Mouse (Mus musculus) embryonic facial prominence, embryonic 14.5 days (tissue): ENCODE measurements at regions not wholly inside any gene's neighbourhood (a gene's known extent, or its start where the extent isn't known, plus 50 kb on each side); places are given as distances from the start of the nearest gene placed in this dataset.
"Not testable (repeated sequence)": the region's sequence is repeated elsewhere in the genome, so short reads cannot be mapped to it uniquely, and the experiment has no call there.

Experiments used
- ATAC-seq: fragments of 200-750 bp; cut with Nextera tagmentation; 2 replicates; pipeline ENCODE4 v1.8.0; 2017; ENCODE audit warnings: low read depth, moderate number of reproducible peaks, moderate TSS enrichment
- DNase-seq: peaks from one replicate; pipeline ENCODE4 v3.0.0-alpha.2; 2015; ENCODE audit warnings: low spot score
- H3K27ac ChIP-seq: fragments of 300-500 bp; sonication (generic); replicated peaks from 2 replicates; pipeline ENCODE4 v1.5.1; 2014; ENCODE audit warnings: low read depth, mild to moderate bottlenecking, low read length, moderate library complexity
- H3K27me3 ChIP-seq: fragments of 300-500 bp; sonication (generic); replicated peaks from 2 replicates; pipeline ENCODE4 v1.6.1; 2014; ENCODE audit warnings: low read length; ENCODE audit not compliant: control insufficient read depth, insufficient read depth
- H3K36me3 ChIP-seq: fragments of 300-500 bp; sonication (generic); 2 replicates; pipeline ENCODE4 v1.6.1; 2014; ENCODE audit warnings: low read length, mixed read lengths; ENCODE audit not compliant: control insufficient read depth, insufficient read depth
- H3K4me1 ChIP-seq: fragments of 300-500 bp; sonication (generic); 2 replicates; pipeline ENCODE4 v1.6.1; 2014; ENCODE audit warnings: antibody characterized with exemption, low read length; ENCODE audit not compliant: control insufficient read depth, insufficient read depth
- H3K4me2 ChIP-seq: fragments of 300-500 bp; sonication (generic); 2 replicates; pipeline ENCODE4 v1.6.1; 2014; ENCODE audit warnings: low read depth, mild to moderate bottlenecking, low read length, moderate library complexity, mixed read lengths
- H3K4me3 ChIP-seq: fragments of 300-500 bp; sonication (generic); 2 replicates; pipeline ENCODE4 v1.5.1; 2014; ENCODE audit warnings: low read depth, mild to moderate bottlenecking, low read length
- H3K9ac ChIP-seq: fragments of 300-500 bp; sonication (generic); 2 replicates; pipeline ENCODE4 v1.6.1; 2014; ENCODE audit warnings: low read depth, mild to moderate bottlenecking, low read length, moderate library complexity, mixed read lengths
- H3K9me3 ChIP-seq: fragments of 300-500 bp; sonication (generic); 2 replicates; pipeline ENCODE4 v1.6.1; 2016; ENCODE audit warnings: low read length; ENCODE audit not compliant: control insufficient read depth
- WGBS: fragments of 180-500 bp; shearing (Covaris S2); extraction: QIAGEN DNeasy Blood & Tissue Kit; methylation state at CpG from one replicate; pipeline ENCODE4 v1.1.7; 2014; 5-methylcytosine and 5-hydroxymethylcytosine counted together

- Histone ChIP-seq H3K4me1 (no peaks in the 10 kb centered on the region), H3K27me3 (no peaks in the 10 kb centered on the region), H3K27ac (no peak overlapping the region), H3K36me3 (no peaks in the 10 kb centered on the region), H3K4me2 (no peak overlapping the region), H3K9me3 (no peaks in the 10 kb centered on the region), H3K9ac (no peak overlapping the region), H3K4me3 (no peak overlapping the region)
- 87% methylated on average over 6 of the region's 6 CpGs for WGBS
- ATAC-seq = no peak
- no peak for DNase-seq
Observed at GRCm38 (mm10) chr6:22490762-22491161, 134.7 kb upstream of the Fam3c start.

DNA sequence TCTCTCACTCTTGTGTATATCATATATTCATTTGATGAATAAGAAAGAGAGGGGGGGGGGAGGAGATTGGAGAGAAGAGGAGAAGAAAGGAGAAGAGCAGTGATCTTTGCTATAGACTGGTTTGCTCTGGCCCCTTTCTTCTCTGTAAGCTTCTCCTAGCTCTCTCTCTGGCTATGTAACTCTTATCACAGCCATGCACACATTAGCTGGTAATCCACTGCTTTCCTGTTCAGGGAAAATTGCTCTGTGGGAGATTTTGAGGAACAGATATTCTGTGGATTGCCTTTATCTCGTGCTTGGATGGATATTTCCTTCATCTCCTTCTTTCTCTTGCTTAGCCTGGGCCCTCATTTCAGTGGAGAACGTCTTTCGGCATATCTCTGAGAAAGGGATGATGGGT is 131.4 kb upstream of the Fam3c start:
- Histone ChIP-seq H3K4me1 (no peaks in the 10 kb centered on the region), H3K4me2 (no peak overlapping the region), H3K36me3 (no peaks in the 10 kb centered on the region), H3K27me3 (no peaks in the 10 kb centered on the region), H3K9me3 (no peaks in the 10 kb centered on the region), H3K9ac (no peak overlapping the region), H3K4me3 (no peak overlapping the region), H3K27ac (no peak overlapping the region)
- ATAC-seq (no peak), DNase-seq (no peak)
- WGBS = 82% methylated on average over 3 of the region's 3 CpGs

DNA sequence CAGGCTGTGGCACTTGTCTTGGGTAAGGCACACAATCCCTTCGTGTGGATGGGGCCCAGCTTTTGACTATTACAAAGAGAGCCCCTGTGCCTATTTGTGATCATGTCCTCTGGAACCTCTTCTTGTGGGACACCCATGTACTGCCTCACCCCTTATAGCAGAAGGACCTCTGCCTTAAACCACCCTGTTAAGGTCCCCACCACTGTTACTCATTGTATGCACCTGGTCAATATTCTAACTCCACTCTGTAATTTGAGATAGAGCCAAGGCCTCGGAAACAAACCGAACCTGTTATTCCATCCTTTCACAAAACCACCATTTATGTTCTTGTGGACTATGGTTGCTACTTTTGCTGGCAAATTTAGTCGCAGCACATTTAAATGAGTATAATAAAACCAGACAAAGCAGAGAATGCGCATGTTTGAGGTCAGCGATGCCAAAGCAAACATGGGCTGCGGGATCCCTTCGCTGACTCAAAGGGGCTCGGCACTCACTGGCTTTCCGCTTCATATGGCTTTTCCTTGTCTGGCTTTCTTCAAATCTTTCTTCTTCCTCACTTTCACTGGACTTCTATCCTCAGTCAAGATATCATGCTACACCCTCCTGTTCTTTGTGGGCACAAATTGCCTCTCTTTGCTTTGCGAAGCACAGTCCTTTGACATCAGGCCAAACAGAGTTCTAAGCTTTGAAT is 129.9 kb upstream of the Fam3c start:
- H3K27ac ChIP-seq = no peak overlapping the region
- peak; percentile 67 for ATAC-seq
- WGBS = 71% methylated on average over 11 of the region's 11 CpGs

DNA sequence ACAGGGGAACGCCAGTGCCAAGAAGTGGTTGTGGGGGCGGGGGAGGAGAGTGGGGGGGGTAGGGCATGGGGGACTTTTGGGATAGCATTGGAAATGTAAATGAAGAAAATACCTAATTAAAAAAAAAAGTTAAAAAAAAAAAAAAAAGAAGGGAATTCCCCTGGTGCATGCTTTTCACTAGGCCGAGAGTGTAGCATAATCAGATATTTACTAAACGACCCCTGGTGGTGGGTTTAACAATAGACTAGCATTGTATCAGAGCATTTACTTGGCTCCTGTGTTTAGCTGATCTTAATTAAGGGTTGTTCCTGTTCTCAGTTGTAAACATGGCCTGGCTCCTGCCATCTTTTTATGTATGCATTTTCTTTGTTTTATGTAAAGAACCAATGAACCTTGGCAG is 126.2 kb upstream of the Fam3c start:
- not testable (repeated sequence) for H3K9me3 ChIP-seq, H3K36me3 ChIP-seq
- 83% methylated on average over 4 of the region's 4 CpGs for WGBS

More for the DNA sequence above, 129.9 kb upstream of the Fam3c start:
- no peaks in the 10 kb centered on the region for H3K27me3 ChIP-seq
- DNase-seq = peak; percentile 68
- no peak overlapping the region for H3K4me3 ChIP-seq
- H3K9ac ChIP-seq = no peak overlapping the region
- H3K4me2 ChIP-seq = no peak overlapping the region
- H3K36me3 ChIP-seq = no peaks in the 10 kb centered on the region
- H3K4me1 ChIP-seq = no peaks in the 10 kb centered on the region
- no peaks in the 10 kb centered on the region for H3K9me3 ChIP-seq

DNA sequence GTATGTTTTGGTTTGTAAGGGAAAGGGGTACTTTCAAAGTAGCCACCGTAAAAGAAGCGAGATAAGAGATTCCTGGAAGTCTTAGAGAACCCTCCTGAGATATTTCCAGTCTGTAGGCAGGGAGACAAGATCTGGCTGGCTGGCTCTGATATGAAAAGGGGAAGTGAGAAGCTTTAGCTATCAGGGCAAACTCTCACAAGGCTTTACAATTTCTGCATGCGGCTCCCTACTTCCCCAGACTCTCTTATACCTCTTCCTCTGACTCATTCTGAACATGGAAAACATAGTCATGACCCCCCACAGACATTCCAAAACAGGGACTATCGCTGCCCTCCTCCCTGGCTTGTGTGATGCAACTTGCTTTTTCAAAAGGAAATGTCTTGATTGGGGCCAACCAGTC is 118.6 kb upstream of the Fam3c start:
- Histone ChIP-seq H3K27me3 (no peaks in the 10 kb centered on the region), H3K9ac (no peak overlapping the region), H3K4me1 (no peaks in the 10 kb centered on the region), H3K4me3 (no peak overlapping the region), H3K9me3 (no peaks in the 10 kb centered on the region), H3K27ac (no peak overlapping the region), H3K36me3 (no peaks in the 10 kb centered on the region), H3K4me2 (no peak overlapping the region)
- 86% methylated on average over 4 of the region's 4 CpGs for WGBS
- ATAC-seq (no peak), DNase-seq (no peak)

More for the DNA sequence above, 126.2 kb upstream of the Fam3c start:
- ATAC-seq, H3K4me1 ChIP-seq, H3K27me3 ChIP-seq, H3K4me2 ChIP-seq, H3K4me3 ChIP-seq, DNase-seq, H3K27ac ChIP-seq, H3K9ac ChIP-seq: not testable (repeated sequence)

GRCm38 (mm10) chr6:22474011-22474410 is 118.0 kb upstream of the Fam3c start:
- Histone ChIP-seq H3K27ac (no peak overlapping the region), H3K27me3 (no peaks in the 10 kb centered on the region), H3K4me1 (no peaks in the 10 kb centered on the region), H3K9me3 (no peaks in the 10 kb centered on the region), H3K4me3 (no peak overlapping the region), H3K4me2 (no peak overlapping the region), H3K36me3 (no peaks in the 10 kb centered on the region), H3K9ac (no peak overlapping the region)
- no peak for ATAC-seq
- no peak for DNase-seq
- WGBS = 61% methylated on average over 2 of the region's 2 CpGs

GRCm38 (mm10) chr6:22472400-22472799 is 116.4 kb upstream of the Fam3c start:
- H3K4me1 ChIP-seq, H3K36me3 ChIP-seq, H3K4me3 ChIP-seq, H3K9ac ChIP-seq, ATAC-seq, H3K27ac ChIP-seq, DNase-seq, H3K4me2 ChIP-seq, H3K9me3 ChIP-seq, H3K27me3 ChIP-seq: not testable (repeated sequence)
- WGBS = 86% methylated on average over 5 of the region's 5 CpGs

DNA sequence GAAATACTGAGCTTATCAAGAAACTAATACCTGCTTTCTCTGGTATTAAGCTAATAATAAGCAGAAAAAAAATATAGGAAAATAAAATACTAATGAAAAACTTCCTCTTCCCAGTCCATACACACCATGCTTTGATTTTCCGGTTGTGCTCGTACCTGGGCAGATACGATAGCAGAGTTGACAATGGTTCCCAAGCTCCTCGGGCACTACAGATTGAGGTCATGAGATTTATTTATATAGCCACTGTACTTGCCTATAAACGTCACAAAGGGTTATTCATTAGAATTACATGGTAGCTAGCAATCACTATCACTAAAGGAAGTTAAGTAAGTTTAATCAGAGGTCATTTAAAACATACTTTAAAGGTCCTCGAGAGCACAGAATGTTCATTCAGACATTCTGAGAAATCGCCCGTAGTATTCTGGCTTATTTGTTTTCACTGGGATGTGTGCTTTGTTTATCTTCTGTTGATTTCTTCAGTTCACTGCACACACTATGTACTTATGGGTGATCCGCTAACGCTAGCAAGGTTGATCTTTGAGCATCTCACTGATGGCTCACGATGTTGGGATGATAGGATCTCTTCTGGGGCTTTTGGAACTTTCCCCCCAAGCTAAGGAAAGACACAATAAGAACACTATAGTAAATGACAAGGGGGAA is 111.4 kb upstream of the Fam3c start:
- ATAC-seq (no peak), DNase-seq (no peak)
- Histone ChIP-seq H3K27me3 (no peaks in the 10 kb centered on the region), H3K4me1 (no peaks in the 10 kb centered on the region), H3K9ac (no peak overlapping the region), H3K9me3 (no peaks in the 10 kb centered on the region), H3K4me2 (no peak overlapping the region), H3K4me3 (no peak overlapping the region), H3K27ac (no peak overlapping the region), H3K36me3 (no peaks in the 10 kb centered on the region)
- WGBS = 78% methylated on average over 11 of the region's 11 CpGs

GRCm38 (mm10) chr6:22465926-22466325 is 109.9 kb upstream of the Fam3c start:
- Histone ChIP-seq H3K4me1 (no peaks in the 10 kb centered on the region), H3K27ac (no peak overlapping the region), H3K27me3 (no peaks in the 10 kb centered on the region), H3K9ac (no peak overlapping the region), H3K9me3 (no peaks in the 10 kb centered on the region), H3K36me3 (no peaks in the 10 kb centered on the region), H3K4me3 (no peak overlapping the region), H3K4me2 (no peak overlapping the region)
- no peak for DNase-seq
- no peak for ATAC-seq
- WGBS = 100% methylated on average over 1 of the region's 1 CpGs
